Mouse (Mus musculus): ENCODE measurements around the gene Adh7. TPM values are rescaled to one million over a fixed set of nuclear protein-coding genes. Genes with fewer than 3 reads are reported as not detected.

Adh7 gene
- polyA plus RNA-seq, 1 experiment from 2014 or later: 0.50 TPM

GRCm38 (mm10) chr3:138197093-138197492 lies 20.5 kb upstream of the Adh7 start:
- Histone ChIP-seq H3K36me3 (ENCODE audit: control insufficient read depth, insufficient read depth, low read length) (no peaks in the 10 kb centered on the region), H3K9me3 (ENCODE audit: control insufficient read depth, low read length) (no peaks in the 10 kb centered on the region), H3K9ac (ENCODE audit: low read length) (no peak overlapping the region), H3K4me3 (ENCODE audit: low read length) (no peak overlapping the region), H3K4me2 (ENCODE audit: low read depth, low read length) (no peak overlapping the region), H3K4me1 (replicated peaks; ENCODE audit: control insufficient read depth, insufficient read depth, low read length) (no peaks in the 10 kb centered on the region), H3K27ac (ENCODE audit: low read length) (no peak overlapping the region), H3K27me3 (ENCODE audit: control insufficient read depth, insufficient read depth, low read depth, low read length) (no peaks in the 10 kb centered on the region)
- WGBS: 79% methylated on average over 14 of the region's 14 CpGs
- ATAC-seq (ENCODE audit: low read depth): no peak

GRCm38 (mm10) chr3:138197556-138197955 lies 20.0 kb upstream of the Adh7 start:
- no peak overlapping the region for H3K4me2 ChIP-seq (ENCODE audit: low read depth, low read length)
- H3K27me3 ChIP-seq (ENCODE audit: control insufficient read depth, insufficient read depth, low read depth, low read length): no peaks in the 10 kb centered on the region
- H3K4me3 ChIP-seq (ENCODE audit: low read length): no peak overlapping the region
- H3K9ac ChIP-seq (ENCODE audit: low read length): no peak overlapping the region
- H3K4me1 ChIP-seq (replicated peaks; ENCODE audit: control insufficient read depth, insufficient read depth, low read length): no peaks in the 10 kb centered on the region
- H3K27ac ChIP-seq (ENCODE audit: low read length): no peak overlapping the region
- ATAC-seq (ENCODE audit: low read depth): peak; percentile 45; the same call in 1 of the 2 replicates
- H3K9me3 ChIP-seq (ENCODE audit: control insufficient read depth, low read length): no peaks in the 10 kb centered on the region
- WGBS: 52% methylated on average over 9 of the region's 9 CpGs
- H3K36me3 ChIP-seq (ENCODE audit: control insufficient read depth, insufficient read depth, low read length): no peaks in the 10 kb centered on the region

GRCm38 (mm10) chr3:138197973-138198721 lies 19.4 kb upstream of the Adh7 start:
- peak; percentile 94 for ATAC-seq (ENCODE audit: low read depth)
- Histone ChIP-seq H3K27ac (ENCODE audit: low read length) (peak overlapping the region; percentile 36), H3K4me2 (ENCODE audit: low read depth, low read length) (peak overlapping the region; percentile 56), H3K36me3 (ENCODE audit: control insufficient read depth, insufficient read depth, low read length) (no peaks in the 10 kb centered on the region), H3K4me1 (replicated peaks; ENCODE audit: control insufficient read depth, insufficient read depth, low read length) (no peaks in the 10 kb centered on the region), H3K9me3 (ENCODE audit: control insufficient read depth, low read length) (no peaks in the 10 kb centered on the region), H3K27me3 (ENCODE audit: control insufficient read depth, insufficient read depth, low read depth, low read length) (no peaks in the 10 kb centered on the region), H3K9ac (ENCODE audit: low read length) (peak overlapping the region; percentile 55), H3K4me3 (ENCODE audit: low read length) (peak overlapping the region; percentile 33)
- 20% methylated on average over 20 of the region's 20 CpGs for WGBS

GRCm38 (mm10) chr3:138198722-138199068 lies 18.9 kb upstream of the Adh7 start:
- H3K27ac ChIP-seq (ENCODE audit: low read length): peak overlapping the region; percentile 36
- H3K36me3 ChIP-seq (ENCODE audit: control insufficient read depth, insufficient read depth, low read length): no peaks in the 10 kb centered on the region
- no peaks in the 10 kb centered on the region for H3K27me3 ChIP-seq (ENCODE audit: control insufficient read depth, insufficient read depth, low read depth, low read length)
- ATAC-seq (ENCODE audit: low read depth): no peak
- H3K9me3 ChIP-seq (ENCODE audit: control insufficient read depth, low read length): no peaks in the 10 kb centered on the region
- no peak overlapping the region for H3K4me3 ChIP-seq (ENCODE audit: low read length)
- H3K4me2 ChIP-seq (ENCODE audit: low read depth, low read length): no peak overlapping the region; the same call in 1 of the 2 replicates
- WGBS: 72% methylated on average over 7 of the region's 7 CpGs
- no peaks in the 10 kb centered on the region for H3K4me1 ChIP-seq (replicated peaks; ENCODE audit: control insufficient read depth, insufficient read depth, low read length)
- H3K9ac ChIP-seq (ENCODE audit: low read length): 0 out of 2 replicates have a peak overlapping the region, but pooled peaks have one; percentile 48

- no peak for ATAC-seq (ENCODE audit: low read depth)
- 90% methylated on average over 3 of the region's 3 CpGs for WGBS
- Histone ChIP-seq H3K27me3 (ENCODE audit: control insufficient read depth, insufficient read depth, low read depth, low read length) (no peaks in the 10 kb centered on the region), H3K36me3 (ENCODE audit: control insufficient read depth, insufficient read depth, low read length) (no peaks in the 10 kb centered on the region), H3K9ac (ENCODE audit: low read length) (no peak overlapping the region), H3K9me3 (ENCODE audit: control insufficient read depth, low read length) (no peaks in the 10 kb centered on the region), H3K4me1 (replicated peaks; ENCODE audit: control insufficient read depth, insufficient read depth, low read length) (no peaks in the 10 kb centered on the region), H3K4me2 (ENCODE audit: low read depth, low read length) (no peak overlapping the region), H3K27ac (ENCODE audit: low read length) (no peak overlapping the region), H3K4me3 (ENCODE audit: low read length) (no peak overlapping the region)
These were observed 8.7 kb upstream of the Adh7 start for GRCm38 (mm10) chr3:138208821-138209220.

GRCm38 (mm10) chr3:138210432-138211075 lies 7.0 kb upstream of the Adh7 start:
- H3K27ac ChIP-seq (ENCODE audit: low read length): no peak overlapping the region
- H3K9me3 ChIP-seq (ENCODE audit: control insufficient read depth, low read length): no peaks in the 10 kb centered on the region
- no peak for ATAC-seq (ENCODE audit: low read depth)
- H3K4me1 ChIP-seq (replicated peaks; ENCODE audit: control insufficient read depth, insufficient read depth, low read length): peaks cover 4% of the 10 kb centered on the region
- no peak overlapping the region for H3K4me3 ChIP-seq (ENCODE audit: low read length)
- no peaks in the 10 kb centered on the region for H3K36me3 ChIP-seq (ENCODE audit: control insufficient read depth, insufficient read depth, low read length)
- WGBS: 65% methylated on average over 5 of the region's 5 CpGs
- H3K27me3 ChIP-seq (ENCODE audit: control insufficient read depth, insufficient read depth, low read depth, low read length): no peaks in the 10 kb centered on the region
- no peak overlapping the region for H3K4me2 ChIP-seq (ENCODE audit: low read depth, low read length)
- no peak overlapping the region for H3K9ac ChIP-seq (ENCODE audit: low read length)

- 90% methylated on average over 4 of the region's 4 CpGs for WGBS
- Histone ChIP-seq H3K4me3 (ENCODE audit: low read length) (no peak overlapping the region), H3K27ac (ENCODE audit: low read length) (no peak overlapping the region), H3K9me3 (ENCODE audit: control insufficient read depth, low read length) (no peaks in the 10 kb centered on the region), H3K4me2 (ENCODE audit: low read depth, low read length) (no peak overlapping the region), H3K27me3 (ENCODE audit: control insufficient read depth, insufficient read depth, low read depth, low read length) (no peaks in the 10 kb centered on the region), H3K4me1 (replicated peaks; ENCODE audit: control insufficient read depth, insufficient read depth, low read length) (peaks cover 7% of the 10 kb centered on the region), H3K36me3 (ENCODE audit: control insufficient read depth, insufficient read depth, low read length) (no peaks in the 10 kb centered on the region), H3K9ac (ENCODE audit: low read length) (no peak overlapping the region)
- ATAC-seq (ENCODE audit: low read depth): no peak
These were observed 5.1 kb upstream of the Adh7 start for GRCm38 (mm10) chr3:138212431-138212951.

GRCm38 (mm10) chr3:138215395-138215989 lies 2.1 kb upstream of the Adh7 start:
- no peaks in the 10 kb centered on the region for H3K27me3 ChIP-seq (ENCODE audit: control insufficient read depth, insufficient read depth, low read depth, low read length)
- 0 out of 2 replicates have a peak, but pooled peaks have one; percentile 20 for ATAC-seq (ENCODE audit: low read depth)
- H3K27ac ChIP-seq (ENCODE audit: low read length): peak overlapping the region; percentile 21; the same call in 1 of the 2 replicates
- H3K9ac ChIP-seq (ENCODE audit: low read length): no peak overlapping the region
- WGBS: 47% methylated on average over 11 of the region's 11 CpGs
- peaks cover 7% of the 10 kb centered on the region for H3K4me1 ChIP-seq (replicated peaks; ENCODE audit: control insufficient read depth, insufficient read depth, low read length)
- H3K4me2 ChIP-seq (ENCODE audit: low read depth, low read length): no peak overlapping the region
- H3K9me3 ChIP-seq (ENCODE audit: control insufficient read depth, low read length): no peaks in the 10 kb centered on the region
- no peaks in the 10 kb centered on the region for H3K36me3 ChIP-seq (ENCODE audit: control insufficient read depth, insufficient read depth, low read length)
- no peak overlapping the region for H3K4me3 ChIP-seq (ENCODE audit: low read length)

- no peak overlapping the region for H3K4me2 ChIP-seq (ENCODE audit: low read depth, low read length)
- no peak overlapping the region for H3K27ac ChIP-seq (ENCODE audit: low read length)
- no peak for ATAC-seq (ENCODE audit: low read depth)
- H3K27me3 ChIP-seq (ENCODE audit: control insufficient read depth, insufficient read depth, low read depth, low read length): no peaks in the 10 kb centered on the region
- peaks cover 7% of the 10 kb centered on the region for H3K4me1 ChIP-seq (replicated peaks; ENCODE audit: control insufficient read depth, insufficient read depth, low read length)
- 81% methylated on average over 8 of the region's 8 CpGs for WGBS
- no peaks in the 10 kb centered on the region for H3K36me3 ChIP-seq (ENCODE audit: control insufficient read depth, insufficient read depth, low read length)
- no peak overlapping the region for H3K4me3 ChIP-seq (ENCODE audit: low read length)
- no peak overlapping the region for H3K9ac ChIP-seq (ENCODE audit: low read length)
- no peaks in the 10 kb centered on the region for H3K9me3 ChIP-seq (ENCODE audit: control insufficient read depth, low read length)
These were observed 1.5 kb upstream of the Adh7 start for GRCm38 (mm10) chr3:138216091-138216490.

Measured in lung, embryonic 16.5 days (tissue).